Mouse (Mus musculus) neural tube, embryonic 11.5 days (tissue): ENCODE measurements around the gene Peak1. TPM values are rescaled to one million over a fixed set of nuclear protein-coding genes. Genes with fewer than 3 reads are reported as not detected.

Experiments used
- ATAC-seq: fragments of 200-750 bp; cut with Nextera tagmentation; 2 replicates; pipeline ENCODE4 v1.8.0; 2017; ENCODE audit warnings: moderate number of reproducible peaks, mild to moderate bottlenecking, moderate TSS enrichment, moderate library complexity; ENCODE audit not compliant: insufficient read depth, low FRiP score, low TSS enrichment
- DNase-seq: peaks from one replicate; pipeline ENCODE4 v3.0.0-alpha.2; 2015; ENCODE audit warnings: low spot score
- H3K27ac ChIP-seq: fragments of 300-500 bp; sonication (generic); 2 replicates; pipeline ENCODE4 v1.5.1; 2014; ENCODE audit warnings: low read depth, mild to moderate bottlenecking, low read length
- H3K27me3 ChIP-seq: fragments of 300-500 bp; sonication (generic); 2 replicates; pipeline ENCODE4 v1.6.1; 2014; ENCODE audit warnings: mild to moderate bottlenecking, low read length, mixed read lengths; ENCODE audit not compliant: control insufficient read depth, insufficient read depth
- H3K36me3 ChIP-seq: fragments of 300-500 bp; sonication (generic); 2 replicates; pipeline ENCODE4 v1.6.1; 2014; ENCODE audit warnings: mild to moderate bottlenecking, low read length, moderate library complexity, mixed read lengths; ENCODE audit not compliant: control insufficient read depth, insufficient read depth
- H3K4me1 ChIP-seq: fragments of 300-500 bp; sonication (generic); 2 replicates; pipeline ENCODE4 v1.6.1; 2014; ENCODE audit warnings: low read length, mixed read lengths; ENCODE audit not compliant: control insufficient read depth, insufficient read depth
- H3K4me2 ChIP-seq: fragments of 300-500 bp; sonication (generic); 2 replicates; pipeline ENCODE4 v1.6.1; 2014; ENCODE audit warnings: low read depth, mild to moderate bottlenecking, moderate library complexity
- H3K4me3 ChIP-seq: fragments of 300-500 bp; sonication (generic); 2 replicates; pipeline ENCODE4 v1.5.1; 2014; ENCODE audit warnings: low read depth, low read length
- H3K9ac ChIP-seq: fragments of 300-500 bp; sonication (generic); 2 replicates; pipeline ENCODE4 v1.6.1; 2014; ENCODE audit warnings: mild to moderate bottlenecking, low read length
- H3K9me3 ChIP-seq: fragments of 300-500 bp; sonication (generic); 2 replicates; pipeline ENCODE4 v1.6.1; 2016; ENCODE audit warnings: low read length; ENCODE audit not compliant: control insufficient read depth
- WGBS: fragments of 180-500 bp; shearing (Covaris S2); extraction: QIAGEN DNeasy Blood & Tissue Kit; methylation state at CpG from one replicate; pipeline ENCODE4 v1.1.7; 2014; 5-methylcytosine and 5-hydroxymethylcytosine counted together
- polyA plus RNA-seq: library from polyadenylated mRNA; unstranded; fragments of >200 nt; fragmentation: Nextera tagmentation; extraction: Ambion mirVana; gene quantifications from 2 replicates; pipeline ENCODE4 v1.2.1, GENCODE M21; 2014

The Peak1 gene
- polyA plus RNA-seq, 1 experiment from 2014 or later, result 8.5 TPM

DNA sequence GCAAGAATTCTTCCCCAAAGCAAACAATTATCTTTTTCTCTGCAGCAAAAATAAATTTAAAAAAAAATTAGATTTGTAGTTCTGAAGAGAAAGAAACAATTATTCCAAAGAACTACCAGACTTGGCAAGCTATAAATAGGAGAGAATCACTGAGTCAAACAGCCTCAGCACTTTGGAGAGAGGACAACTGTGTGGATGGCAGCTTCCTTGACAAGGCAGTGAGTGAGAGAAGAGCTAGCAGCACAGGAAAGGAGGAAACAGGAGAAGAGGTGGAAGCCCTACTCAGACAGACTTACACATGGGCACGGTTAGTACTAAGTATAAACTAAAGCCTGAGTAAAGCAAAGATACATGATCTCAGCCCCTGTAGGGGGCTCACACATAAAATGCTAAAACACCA is 21.6 kb downstream of the Peak1 start:
- ATAC-seq, result no peak
- Histone ChIP-seq H3K27ac (no peak overlapping the region), H3K36me3 (no peaks in the 10 kb centered on the region), H3K4me3 (no peak overlapping the region), H3K4me1 (no peaks in the 10 kb centered on the region), H3K9me3 (no peaks in the 10 kb centered on the region), H3K27me3 (no peaks in the 10 kb centered on the region), H3K4me2 (no peak overlapping the region), H3K9ac (no peak overlapping the region)
- no peak for DNase-seq
- WGBS, result 67% methylated on average over 1 of the region's 1 CpGs

DNA sequence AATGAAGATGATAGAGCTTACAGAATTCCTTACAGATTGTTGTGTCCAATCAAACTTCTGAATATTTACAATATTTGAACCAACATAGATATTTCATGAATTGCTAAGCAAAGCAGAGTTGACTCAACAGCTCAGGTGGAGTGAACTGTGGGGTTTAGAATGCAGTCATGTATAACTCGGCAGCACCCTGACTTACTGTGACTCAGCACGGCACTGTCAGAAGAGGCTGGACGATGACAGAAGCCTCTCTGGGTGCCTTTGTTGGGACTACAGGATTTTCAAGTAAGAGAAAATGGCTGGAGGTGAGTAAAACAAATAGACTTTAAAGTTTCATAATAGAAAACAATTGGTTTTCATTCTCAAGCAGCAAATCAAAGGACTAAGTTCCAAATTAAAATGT is 25.0 kb downstream of the Peak1 start:
- H3K9me3 ChIP-seq, result no peaks in the 10 kb centered on the region
- H3K4me3 ChIP-seq, result no peak overlapping the region
- no peaks in the 10 kb centered on the region for H3K4me1 ChIP-seq
- H3K27me3 ChIP-seq, result no peaks in the 10 kb centered on the region
- 85% methylated on average over 3 of the region's 3 CpGs for WGBS
- H3K36me3 ChIP-seq, result no peaks in the 10 kb centered on the region
- H3K9ac ChIP-seq, result no peak overlapping the region
- H3K4me2 ChIP-seq, result no peak overlapping the region
- H3K27ac ChIP-seq, result no peak overlapping the region
- ATAC-seq, result no peak
- DNase-seq, result no peak

DNA sequence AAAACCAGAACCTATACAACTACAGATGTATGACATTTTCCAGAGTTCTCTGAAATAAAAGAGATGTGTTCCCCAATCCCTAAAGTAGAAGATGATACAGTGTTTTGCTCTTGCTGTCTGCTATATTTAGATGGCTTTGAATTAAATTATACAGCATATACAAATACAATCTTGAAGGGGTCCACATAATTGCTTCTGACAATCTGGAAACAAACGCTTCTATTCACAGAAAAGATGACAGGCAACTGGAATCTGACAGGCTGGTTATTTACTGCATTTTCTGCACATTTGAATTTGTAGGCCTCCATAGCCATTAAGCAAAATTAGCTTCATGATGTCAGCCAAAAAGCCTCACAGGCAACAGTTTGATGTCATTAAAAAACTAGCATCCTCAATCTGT is 35.1 kb downstream of the Peak1 start:
- no peaks in the 10 kb centered on the region for H3K27me3 ChIP-seq
- WGBS, result 85% methylated on average over 1 of the region's 1 CpGs
- DNase-seq (no peak), ATAC-seq (no peak)
- no peaks in the 10 kb centered on the region for H3K9me3 ChIP-seq
- H3K4me2 ChIP-seq, result no peak overlapping the region
- no peak overlapping the region for H3K9ac ChIP-seq
- H3K27ac ChIP-seq, result no peak overlapping the region
- no peaks in the 10 kb centered on the region for H3K4me1 ChIP-seq
- H3K36me3 ChIP-seq, result no peaks in the 10 kb centered on the region
- H3K4me3 ChIP-seq, result no peak overlapping the region

DNA sequence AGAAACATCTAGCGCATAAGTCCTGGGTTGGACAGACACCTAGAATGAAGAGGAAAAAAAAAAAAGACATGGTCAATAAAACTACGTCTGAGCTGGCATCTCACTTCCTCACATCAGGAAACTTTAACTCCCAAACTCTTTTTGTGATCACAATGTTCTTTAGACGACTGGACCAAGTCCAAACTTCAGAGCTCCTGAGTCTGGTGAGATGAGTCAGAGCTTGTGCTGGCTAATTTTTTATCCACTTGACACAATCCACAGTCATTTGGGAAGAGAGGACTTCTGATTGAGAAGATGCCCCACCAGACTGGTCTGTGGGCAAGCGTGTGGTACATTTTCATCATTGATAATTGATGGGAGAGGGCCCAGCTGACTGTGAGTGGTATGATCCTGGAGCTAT is 43.5 kb downstream of the Peak1 start:
- no peak overlapping the region for H3K4me3 ChIP-seq
- H3K4me1 ChIP-seq, result no peaks in the 10 kb centered on the region
- no peak overlapping the region for H3K27ac ChIP-seq
- DNase-seq, result no peak
- H3K27me3 ChIP-seq, result no peaks in the 10 kb centered on the region
- no peak overlapping the region for H3K4me2 ChIP-seq
- no peaks in the 10 kb centered on the region for H3K9me3 ChIP-seq
- no peaks in the 10 kb centered on the region for H3K36me3 ChIP-seq
- ATAC-seq, result no peak
- WGBS, result 76% methylated on average over 4 of the region's 4 CpGs
- no peak overlapping the region for H3K9ac ChIP-seq

DNA sequence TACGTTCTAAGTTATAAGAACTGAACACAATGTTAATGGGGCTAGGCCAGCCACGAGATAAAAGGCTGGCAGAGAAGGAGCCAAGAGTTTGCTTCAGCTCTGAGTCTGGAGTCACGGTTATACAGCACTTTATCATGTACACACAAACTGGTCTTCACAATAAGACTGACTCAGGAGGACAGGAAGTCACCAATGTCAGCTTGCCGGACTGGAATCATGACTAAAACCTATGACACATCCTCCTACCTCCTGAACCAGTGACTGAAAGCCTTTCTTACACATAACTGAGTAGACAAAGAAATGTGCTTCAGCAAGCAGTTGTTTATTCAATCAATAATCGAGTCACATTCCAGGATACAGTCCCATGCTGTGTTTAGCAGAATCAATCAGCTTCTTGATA is 47.2 kb downstream of the Peak1 start:
- no peaks in the 10 kb centered on the region for H3K4me1 ChIP-seq
- 73% methylated on average over 5 of the region's 5 CpGs for WGBS
- DNase-seq, result no peak

DNA sequence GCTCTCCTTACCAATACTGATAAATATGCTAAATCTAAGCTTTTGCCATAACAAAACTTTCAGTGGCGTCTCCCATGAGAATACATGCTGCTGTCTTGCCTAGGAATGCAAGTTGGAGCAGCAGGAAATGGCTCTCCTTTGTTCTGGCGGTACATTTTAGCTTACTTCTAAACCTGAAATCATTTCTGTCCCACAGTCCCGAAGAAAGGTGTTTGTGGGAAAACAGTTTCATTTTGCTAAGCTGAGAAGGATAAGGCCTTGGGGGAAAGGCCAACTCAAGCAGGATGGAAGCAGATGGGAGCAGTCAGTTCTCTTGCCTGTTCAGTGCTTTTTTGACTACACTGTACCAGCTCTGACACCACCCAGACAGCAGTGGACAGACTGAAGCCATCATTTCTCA is 49.1 kb downstream of the Peak1 start:
- Histone ChIP-seq H3K4me2 (no peak overlapping the region), H3K4me3 (no peak overlapping the region), H3K27me3 (no peaks in the 10 kb centered on the region), H3K27ac (no peak overlapping the region), H3K4me1 (no peaks in the 10 kb centered on the region), H3K9me3 (no peaks in the 10 kb centered on the region), H3K9ac (no peak overlapping the region), H3K36me3 (no peaks in the 10 kb centered on the region)
- 70% methylated on average over 3 of the region's 3 CpGs for WGBS
- DNase-seq (no peak), ATAC-seq (no peak)

More for the DNA sequence above, 47.2 kb downstream of the Peak1 start:
- H3K27me3 ChIP-seq, result no peaks in the 10 kb centered on the region
- H3K36me3 ChIP-seq, result no peaks in the 10 kb centered on the region
- H3K9ac ChIP-seq, result no peak overlapping the region
- H3K9me3 ChIP-seq, result no peaks in the 10 kb centered on the region
- H3K4me2 ChIP-seq, result no peak overlapping the region
- no peak overlapping the region for H3K4me3 ChIP-seq
- ATAC-seq, result no peak
- H3K27ac ChIP-seq, result no peak overlapping the region

DNA sequence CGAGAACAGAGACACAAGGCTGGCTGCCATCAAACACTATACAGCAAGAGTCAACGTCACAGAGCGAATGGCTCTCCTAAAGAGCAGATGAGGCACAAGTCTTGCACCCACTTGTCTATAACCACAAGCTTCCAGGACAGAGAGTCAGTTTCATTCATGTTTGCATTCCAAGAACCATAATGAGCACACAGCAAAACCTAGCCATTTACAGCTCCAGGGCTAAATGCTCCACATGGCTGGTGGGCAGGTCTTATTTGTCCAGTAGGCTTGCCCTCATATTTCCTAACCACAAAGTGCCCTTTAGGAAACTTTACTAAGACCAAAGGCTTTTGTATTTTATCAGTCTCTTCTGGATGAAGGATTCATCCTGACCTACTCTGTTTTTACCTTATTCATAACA is 54.6 kb downstream of the Peak1 start:
- Histone ChIP-seq H3K9me3 (no peaks in the 10 kb centered on the region), H3K27ac (no peak overlapping the region), H3K9ac (no peak overlapping the region), H3K36me3 (no peaks in the 10 kb centered on the region), H3K4me3 (no peak overlapping the region), H3K4me2 (no peak overlapping the region), H3K4me1 (no peaks in the 10 kb centered on the region), H3K27me3 (no peaks in the 10 kb centered on the region)
- WGBS, result 98% methylated on average over 3 of the region's 3 CpGs
- ATAC-seq (no peak), DNase-seq (no peak)

DNA sequence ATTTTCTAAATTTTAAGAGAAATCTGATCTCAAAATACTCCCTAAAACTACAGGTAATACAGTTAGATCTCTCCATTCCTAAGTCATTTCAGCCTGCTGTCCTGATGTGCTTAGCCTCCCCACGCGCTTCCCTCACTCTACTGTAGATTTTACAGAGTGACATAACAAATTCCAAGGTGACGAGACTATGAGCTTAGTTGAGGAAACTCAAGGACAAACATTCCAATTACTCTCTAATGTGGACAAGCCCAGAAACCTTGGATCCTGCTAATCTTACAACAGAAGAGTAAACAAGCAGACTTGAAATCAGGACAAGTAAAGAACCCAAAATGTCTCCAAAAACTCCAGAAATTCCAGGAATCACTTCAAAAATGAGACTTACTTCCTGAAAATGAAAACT is 58.6 kb downstream of the Peak1 start:
- ATAC-seq (no peak), DNase-seq (no peak)
- WGBS, result 89% methylated on average over 3 of the region's 3 CpGs
- no peaks in the 10 kb centered on the region for H3K27me3 ChIP-seq
- no peak overlapping the region for H3K4me3 ChIP-seq
- H3K36me3 ChIP-seq, result no peaks in the 10 kb centered on the region
- H3K4me2 ChIP-seq, result no peak overlapping the region
- no peaks in the 10 kb centered on the region for H3K4me1 ChIP-seq
- no peaks in the 10 kb centered on the region for H3K9me3 ChIP-seq
- no peak overlapping the region for H3K27ac ChIP-seq
- H3K9ac ChIP-seq, result no peak overlapping the region

DNA sequence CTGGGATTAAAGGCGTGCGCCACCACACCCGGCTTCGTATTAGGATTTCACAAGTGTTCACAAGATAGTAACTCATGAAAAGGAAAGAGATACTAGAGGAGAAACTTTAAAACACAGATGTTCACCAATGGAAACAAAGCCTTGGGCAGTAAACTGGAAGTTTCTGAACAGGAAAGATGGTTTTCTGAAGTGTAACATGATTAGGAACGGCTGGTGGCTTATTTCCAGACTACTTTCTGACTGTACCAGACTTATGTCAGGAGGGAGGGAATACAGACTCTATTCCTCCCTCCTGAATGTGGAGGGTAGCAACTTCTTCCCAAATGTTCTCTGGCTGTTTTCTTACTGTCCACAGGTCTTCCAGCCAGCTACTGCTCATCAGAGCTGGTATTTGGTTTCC is 62.7 kb downstream of the Peak1 start:
- WGBS, result 93% methylated on average over 5 of the region's 5 CpGs
- Histone ChIP-seq H3K4me1 (no peaks in the 10 kb centered on the region), H3K27ac (no peak overlapping the region), H3K27me3 (no peaks in the 10 kb centered on the region), H3K4me3 (no peak overlapping the region), H3K9me3 (no peaks in the 10 kb centered on the region), H3K36me3 (no peaks in the 10 kb centered on the region), H3K9ac (no peak overlapping the region), H3K4me2 (no peak overlapping the region)
- ATAC-seq, result no peak
- DNase-seq, result no peak
